In genomic region chr17:34376847-34377246, GRCm38 (mm10) we compare ENCODE assay signal across 29 mouse cellular contexts. TPM values are rescaled to one million over a fixed set of nuclear protein-coding genes. Genes with fewer than 3 reads are reported as not detected.
"Had no signal": no experiment of that assay in that cellular context is flagged by ENCODE, and none has a peak within 500 bp of the region (broad histone marks: within the 10 kb centered on the region; RNA-seq: fewer than 3 reads in every experiment).

Btnl1 (plus strand) TSS chr17:34377132.

- H3K9ac ChIP-seq: heart, embryonic 13.5 days; heart, embryonic 15.5 days; hindbrain, embryonic 13.5 days; hindbrain, embryonic 15.5 days; limb, embryonic 12.5 days; liver, embryonic 13.5 days; liver, embryonic 15.5 days had no signal

- DNase-seq: gastrocnemius, postnatal 14 days; gastrocnemius, postnatal 36 days; heart, adult 18-20 months; heart, postnatal 14 days; heart, postnatal 36 days; kidney, adult 18-20 months; kidney, adult 8-10 months; kidney, postnatal 10 days; kidney, postnatal 25 days; kidney, postnatal 4 days; layer of hippocampus, adult 9-11 months; liver; liver, embryonic 13.5 days had no signal

- H3K4me1 ChIP-seq: heart, embryonic 10.5 days; heart, embryonic 13.5 days; heart, embryonic 15.5 days; hindbrain, embryonic 13.5 days; hindbrain, embryonic 15.5 days; limb, embryonic 10.5 days; limb, embryonic 12.5 days; liver, embryonic 13.5 days; liver, embryonic 15.5 days had no signal

- H3K4me2 ChIP-seq: heart, embryonic 13.5 days; heart, embryonic 15.5 days; hindbrain, embryonic 13.5 days; hindbrain, embryonic 15.5 days; limb, embryonic 12.5 days; liver, embryonic 11.5 days; liver, embryonic 13.5 days; liver, embryonic 15.5 days had no signal

- ATAC-seq: hindbrain, postnatal 0 days had no signal

- H3K9me3 ChIP-seq: heart, embryonic 10.5 days; heart, embryonic 13.5 days; heart, embryonic 15.5 days; hindbrain, embryonic 13.5 days; hindbrain, embryonic 15.5 days; limb, embryonic 10.5 days; limb, embryonic 12.5 days; liver, embryonic 13.5 days; liver, embryonic 15.5 days had no signal

- H3K4me3 ChIP-seq: heart, embryonic 10.5 days; heart, embryonic 13.5 days; heart, embryonic 15.5 days; hindbrain, embryonic 13.5 days; hindbrain, embryonic 15.5 days; left cerebral cortex, adult 2 months; limb, embryonic 10.5 days; limb, embryonic 12.5 days; liver, embryonic 13.5 days; liver, embryonic 15.5 days had no signal

- H3K27ac ChIP-seq: heart, embryonic 10.5 days; heart, embryonic 13.5 days; heart, embryonic 15.5 days; hindbrain, embryonic 13.5 days; hindbrain, embryonic 15.5 days; hindbrain, postnatal 0 days; left cerebral cortex, adult 2 months; limb, embryonic 10.5 days; limb, embryonic 12.5 days; liver, embryonic 13.5 days; liver, embryonic 15.5 days had no signal

- H3K27me3 ChIP-seq: hindbrain, embryonic 13.5 days; hindbrain, embryonic 15.5 days; liver, embryonic 15.5 days had no signal

- H3K36me3 ChIP-seq: heart, embryonic 10.5 days; heart, embryonic 13.5 days; heart, embryonic 15.5 days; hindbrain, embryonic 13.5 days; hindbrain, embryonic 15.5 days; limb, embryonic 10.5 days; limb, embryonic 12.5 days; liver, embryonic 13.5 days; liver, embryonic 15.5 days had no signal

RNA-seq across cellular contexts. Expression of gene Btnl1, which starts in this region (rescaled TPM):
- polyA plus RNA-seq: heart, embryonic 10.5 days; heart, embryonic 13.5 days; heart, embryonic 15.5 days; heart, postnatal 0 days; hindbrain, embryonic 11.5 days; hindbrain, embryonic 13.5 days; hindbrain, embryonic 15.5 days; hindbrain, postnatal 0 days; kidney, embryonic 14.5 days; kidney, embryonic 16.5 days; limb, embryonic 10.5 days; limb, embryonic 12.5 days; limb, embryonic 14.5 days; liver, embryonic 11.5 days; liver, embryonic 13.5 days; liver, embryonic 15.5 days had no signal
